In the genomic region with DNA sequence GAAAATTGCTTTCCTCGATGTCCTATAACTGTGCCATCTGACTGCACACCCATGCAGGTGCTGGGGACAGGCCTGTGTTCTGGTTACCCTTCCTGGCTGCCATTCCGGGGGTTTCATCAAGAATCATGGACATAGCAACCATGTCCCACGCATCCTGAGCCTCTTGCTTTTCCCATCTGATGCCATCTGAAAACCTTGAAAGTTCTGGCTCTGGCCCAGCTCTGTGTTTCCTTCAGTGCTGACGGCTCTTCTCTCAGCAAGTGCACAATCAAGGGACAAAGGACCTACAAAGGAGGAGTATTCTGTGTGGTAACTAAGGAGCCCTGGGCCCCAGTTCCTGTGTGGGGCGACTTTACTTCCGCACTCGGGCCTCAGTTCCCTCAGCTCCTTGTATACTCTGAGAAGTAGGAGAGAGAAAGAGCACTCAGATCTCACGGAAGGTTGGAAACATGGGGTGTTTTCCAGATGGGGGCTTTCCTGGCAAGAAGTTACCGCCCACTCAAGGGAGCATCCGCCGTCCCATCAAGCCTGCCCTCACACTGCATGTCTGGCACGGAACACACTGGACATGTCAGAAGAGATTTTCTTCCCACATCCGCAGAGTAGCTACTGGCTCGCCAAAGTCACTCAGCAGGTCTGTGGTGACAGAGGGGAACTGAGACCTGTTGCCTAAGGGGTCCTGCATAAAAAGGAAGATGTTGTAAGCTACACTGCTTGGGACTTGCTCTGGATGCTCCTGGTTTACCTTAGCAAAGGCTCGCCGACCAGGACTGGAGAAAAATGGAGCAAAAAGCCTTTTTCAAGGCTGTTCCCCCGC, we compare ENCODE assay signal across 12 mouse cellular contexts. TPM values are rescaled to one million over a fixed set of nuclear protein-coding genes. Genes with fewer than 3 reads are reported as not detected.
DNase-seq lines count a peak whose midpoint lies in the region; ATAC-seq and TF ChIP-seq lines count a peak whose summit lies in the region.
"Had no signal": no experiment of that assay in that cellular context is flagged by ENCODE, and none has a peak within 500 bp of the region (broad histone marks: within the 10 kb centered on the region; RNA-seq: fewer than 3 reads in every experiment).

No protein-coding gene starts in this region.

- H3K36me3 ChIP-seq in stomach, postnatal 0 days (ENCODE audit: control insufficient read depth, insufficient read depth, low read length), result no peaks in the 10 kb centered on the region
- H3K36me3 ChIP-seq: embryonic facial prominence, embryonic 12.5 days; hindbrain, embryonic 15.5 days; midbrain, embryonic 12.5 days had no signal

- WGBS in stomach, postnatal 0 days, result 80% methylated on average over 17 of the region's 17 CpGs

- DNase-seq in layer of hippocampus, adult 11-12 months (ENCODE audit: low spot score), result peak; percentile 46
- no peak for DNase-seq in layer of hippocampus, adult 8-10 months (ENCODE audit: low spot score in 2 of 2)
- DNase-seq in spleen, adult 18-20 months, result peak; percentile 27 to 31
- no peak for DNase-seq in spleen, postnatal 14 days (ENCODE audit: low spot score in 2 of 2)
- peak; percentile 40 to 49 for DNase-seq in lung, postnatal 4 days
- DNase-seq in thymus, postnatal 4 days, result peak; percentile 43
- DNase-seq in stomach, postnatal 0 days (ENCODE audit: low spot score), result no peak
- no peak for DNase-seq in urinary bladder, postnatal 4 days (ENCODE audit: low spot score in 2 of 2)
- DNase-seq: right cerebral cortex, postnatal 25 days had no signal

- TF ChIP-seq CTCF in stomach, postnatal 0 days (IDR thresholded peaks at IDR 0.05; ENCODE audit: low read depth), result no peak

- H3K4me3 ChIP-seq in stomach, postnatal 0 days (ENCODE audit: low read depth, low read length), result no peak overlapping the region
- H3K4me3 ChIP-seq: embryonic facial prominence, embryonic 12.5 days; hindbrain, embryonic 15.5 days; midbrain, embryonic 12.5 days had no signal

- no peaks in the 10 kb centered on the region for H3K4me1 ChIP-seq in stomach, postnatal 0 days (replicated peaks; ENCODE audit: control insufficient read depth, insufficient read depth)
- H3K4me1 ChIP-seq: hindbrain, embryonic 15.5 days; midbrain, embryonic 12.5 days had no signal

- no peak for TF ChIP-seq EP300 in stomach, postnatal 0 days (optimal IDR thresholded peaks at IDR 0.05)

- no peak overlapping the region for H3K27ac ChIP-seq in stomach, postnatal 0 days (replicated peaks)
- H3K27ac ChIP-seq: embryonic facial prominence, embryonic 12.5 days; hindbrain, embryonic 15.5 days; midbrain, embryonic 12.5 days had no signal

- ATAC-seq in stomach, postnatal 0 days (ENCODE audit: low FRiP score, low TSS enrichment), result no peak

- H3K9ac ChIP-seq in stomach, postnatal 0 days (ENCODE audit: low read length), result no peak overlapping the region
- H3K9ac ChIP-seq: embryonic facial prominence, embryonic 12.5 days; hindbrain, embryonic 15.5 days; midbrain, embryonic 12.5 days had no signal

- no peaks in the 10 kb centered on the region for H3K27me3 ChIP-seq in stomach, postnatal 0 days (ENCODE audit: control insufficient read depth, insufficient read depth, low read length)
- H3K27me3 ChIP-seq: embryonic facial prominence, embryonic 12.5 days; hindbrain, embryonic 15.5 days had no signal

- H3K4me2 ChIP-seq in stomach, postnatal 0 days (replicated peaks; ENCODE audit: low read depth), result no peak overlapping the region
- H3K4me2 ChIP-seq: embryonic facial prominence, embryonic 12.5 days; hindbrain, embryonic 15.5 days; midbrain, embryonic 12.5 days had no signal

- no peaks in the 10 kb centered on the region for H3K9me3 ChIP-seq in stomach, postnatal 0 days (ENCODE audit: control insufficient read depth, low read length)
- H3K9me3 ChIP-seq: embryonic facial prominence, embryonic 12.5 days; hindbrain, embryonic 15.5 days; midbrain, embryonic 12.5 days had no signal

RNA-seq across cellular contexts. Expression of gene Tbc1d8, which starts 24.5 kb away (rescaled TPM):
- total RNA-seq in layer of hippocampus, adult 8-10 months (2022), result 10 to 100 TPM; 13.4 to 15.4 (median 15.0) TPM
- polyA plus RNA-seq in stomach, postnatal 0 days (2015; fragmentation: Nextera tagmentation; extraction: Ambion mirVana), result 5.3 and 7.3 TPM in 2 replicates

RNA-seq across cellular contexts. Expression of gene Cnot11, which starts 31.8 kb away (rescaled TPM):
- 10 to 100 TPM; 22.0 to 24.5 (median 22.9) TPM for total RNA-seq in layer of hippocampus, adult 8-10 months (2022)
- polyA plus RNA-seq in stomach, postnatal 0 days (2015; fragmentation: Nextera tagmentation; extraction: Ambion mirVana), result 11.1 and 12.3 TPM in 2 replicates

Comparison
In these comparisons a context has a peak if more than half of its experiments do, and no peak if none do; other contexts are left out.
1. DNase-seq: peak in layer of hippocampus, adult 11-12 months (single experiment), spleen, adult 18-20 months (2 of 2), lung, postnatal 4 days (2 of 2) and thymus, postnatal 4 days (single experiment); none in layer of hippocampus, adult 8-10 months (0 of 2), spleen, postnatal 14 days (0 of 2), stomach, postnatal 0 days (single experiment) and urinary bladder, postnatal 4 days (0 of 2).